Mouse (Mus musculus) liver, embryonic 16.5 days (tissue): Measurements from ENCODE around the gene Scg5. TPM values are rescaled to one million over a fixed set of nuclear protein-coding genes. Genes with fewer than 3 reads are reported as not detected.

Experiments
- ATAC-seq: fragments of 200-750 bp; cut with Nextera tagmentation; 2 replicates; pipeline ENCODE4 v1.8.0; 2017; ENCODE audit warnings: low read depth, mild to moderate bottlenecking, moderate number of reproducible peaks, moderate library complexity
- H3K27ac ChIP-seq: fragments of 300-500 bp; sonication (generic); 2 replicates; pipeline ENCODE4 v1.5.1; 2014; ENCODE audit warnings: mild to moderate bottlenecking, low read length
- H3K27me3 ChIP-seq: fragments of 300-500 bp; sonication (generic); 2 replicates; pipeline ENCODE4 v1.6.1; 2014; ENCODE audit warnings: low read depth, low read length, mixed read lengths; ENCODE audit not compliant: control insufficient read depth, insufficient read depth
- H3K36me3 ChIP-seq: fragments of 300-500 bp; sonication (generic); 2 replicates; pipeline ENCODE4 v1.6.1; 2014; ENCODE audit warnings: mild to moderate bottlenecking; ENCODE audit not compliant: control insufficient read depth, insufficient read depth
- H3K4me1 ChIP-seq: fragments of 300-500 bp; sonication (generic); 2 replicates; pipeline ENCODE4 v1.6.1; 2014; ENCODE audit warnings: low read depth, low read length, mixed read lengths; ENCODE audit not compliant: control insufficient read depth
- H3K4me2 ChIP-seq: fragments of 300-500 bp; sonication (generic); 2 replicates; pipeline ENCODE4 v1.6.1; 2014; ENCODE audit warnings: low read depth, low read length, mixed read lengths
- H3K4me3 ChIP-seq: fragments of 300-500 bp; sonication (generic); 2 replicates; pipeline ENCODE4 v1.5.1; 2014; ENCODE audit warnings: low read depth, mild to moderate bottlenecking, low read length
- H3K9ac ChIP-seq: fragments of 300-500 bp; sonication (generic); 2 replicates; pipeline ENCODE4 v1.6.1; 2014; ENCODE audit warnings: low read depth, low read length
- H3K9me3 ChIP-seq: fragments of 300-500 bp; sonication (generic); replicated peaks from 2 replicates; pipeline ENCODE4 v1.6.1; 2016; ENCODE audit warnings: low read length; ENCODE audit not compliant: control insufficient read depth
- WGBS: fragments of 180-500 bp; shearing (Covaris S2); extraction: QIAGEN DNeasy Blood & Tissue Kit; methylation state at CpG from one replicate; pipeline ENCODE4 v1.1.7; 2014; ENCODE audit not compliant: insufficient replicate concordance; 5-methylcytosine and 5-hydroxymethylcytosine counted together
- polyA plus RNA-seq: library from polyadenylated mRNA; unstranded; fragments of >200 nt; fragmentation: Nextera tagmentation; extraction: Ambion mirVana; gene quantifications from 2 replicates; pipeline ENCODE4 v1.2.1, GENCODE M21; 2015

Gene Scg5
- polyA plus RNA-seq, 1 experiment from 2014 or later: 0.20 TPM

- no peaks in the 10 kb centered on the region for H3K36me3 ChIP-seq
- H3K4me2 ChIP-seq: no peak overlapping the region
- no peaks in the 10 kb centered on the region for H3K9me3 ChIP-seq
- ATAC-seq: no peak
- 61% methylated on average over 4 of the region's 4 CpGs for WGBS
- H3K4me3 ChIP-seq: no peak overlapping the region
- no peaks in the 10 kb centered on the region for H3K27me3 ChIP-seq
- no peak overlapping the region for H3K27ac ChIP-seq
- no peak overlapping the region for H3K9ac ChIP-seq
- H3K4me1 ChIP-seq: no peaks in the 10 kb centered on the region
Measured at GRCm38 (mm10) chr2:113788821-113789387, 40.0 kb downstream of the Scg5 start.

- no peak for ATAC-seq
- no peak overlapping the region for H3K4me2 ChIP-seq
- H3K9ac ChIP-seq: no peak overlapping the region
- 63% methylated on average over 4 of the region's 4 CpGs for WGBS
- H3K9me3 ChIP-seq: no peaks in the 10 kb centered on the region
- no peaks in the 10 kb centered on the region for H3K36me3 ChIP-seq
- H3K4me3 ChIP-seq: no peak overlapping the region
- no peaks in the 10 kb centered on the region for H3K4me1 ChIP-seq
- H3K27ac ChIP-seq: no peak overlapping the region
- no peaks in the 10 kb centered on the region for H3K27me3 ChIP-seq
Measured at GRCm38 (mm10) chr2:113787882-113788281, 41.0 kb downstream of the Scg5 start.

- Histone ChIP-seq H3K9ac (no peak overlapping the region), H3K27ac (no peak overlapping the region), H3K4me1 (no peaks in the 10 kb centered on the region), H3K4me2 (no peak overlapping the region), H3K4me3 (no peak overlapping the region), H3K36me3 (no peaks in the 10 kb centered on the region), H3K9me3 (no peaks in the 10 kb centered on the region), H3K27me3 (no peaks in the 10 kb centered on the region)
- no peak for ATAC-seq
- 37% methylated on average over 3 of the region's 3 CpGs for WGBS
Measured at GRCm38 (mm10) chr2:113784851-113785250, 44.1 kb downstream of the Scg5 start.

GRCm38 (mm10) chr2:113781521-113781920 lies 47.4 kb downstream of the Scg5 start:
- H3K9ac ChIP-seq: no peak overlapping the region
- no peaks in the 10 kb centered on the region for H3K9me3 ChIP-seq
- no peak for ATAC-seq
- H3K36me3 ChIP-seq: no peaks in the 10 kb centered on the region
- no peak overlapping the region for H3K27ac ChIP-seq
- no peak overlapping the region for H3K4me3 ChIP-seq
- no peak overlapping the region for H3K4me2 ChIP-seq
- H3K27me3 ChIP-seq: no peaks in the 10 kb centered on the region
- 47% methylated on average over 4 of the region's 4 CpGs for WGBS
- no peaks in the 10 kb centered on the region for H3K4me1 ChIP-seq

GRCm38 (mm10) chr2:113781107-113781506 lies 47.8 kb downstream of the Scg5 start:
- H3K36me3 ChIP-seq: no peaks in the 10 kb centered on the region

DNA sequence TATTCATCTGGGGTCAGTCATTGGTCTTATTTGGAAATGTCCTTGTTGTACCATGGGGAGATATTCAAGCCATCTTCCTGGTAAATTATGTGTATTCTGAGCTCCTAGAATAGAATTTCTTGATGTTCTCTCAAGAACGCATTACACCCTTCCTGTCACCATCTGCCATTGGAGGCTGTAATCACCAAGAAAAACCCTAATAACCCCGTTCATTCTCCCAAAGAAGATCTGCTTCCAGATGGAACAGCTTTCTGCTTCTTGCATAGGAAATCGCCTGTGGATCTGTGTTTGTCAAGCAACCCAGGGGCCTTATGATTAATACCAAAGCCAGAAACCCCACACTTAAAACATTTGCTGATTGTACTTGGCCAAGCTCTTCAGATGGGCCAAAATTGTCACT lies 49.6 kb downstream of the Scg5 start:
- Histone ChIP-seq H3K9ac (no peak overlapping the region), H3K9me3 (no peaks in the 10 kb centered on the region), H3K27me3 (no peaks in the 10 kb centered on the region), H3K4me1 (no peaks in the 10 kb centered on the region), H3K4me2 (no peak overlapping the region), H3K27ac (no peak overlapping the region), H3K36me3 (no peaks in the 10 kb centered on the region), H3K4me3 (no peak overlapping the region)
- 60% methylated on average over 3 of the region's 3 CpGs for WGBS
- no peak for ATAC-seq

More at GRCm38 (mm10) chr2:113781107-113781506, 47.8 kb downstream of the Scg5 start:
- Histone ChIP-seq H3K4me3 (no peak overlapping the region), H3K27ac (no peak overlapping the region), H3K9me3 (no peaks in the 10 kb centered on the region), H3K4me2 (no peak overlapping the region), H3K4me1 (no peaks in the 10 kb centered on the region), H3K27me3 (no peaks in the 10 kb centered on the region), H3K9ac (no peak overlapping the region)
- no peak for ATAC-seq
- WGBS: 60% methylated on average over 5 of the region's 5 CpGs

DNA sequence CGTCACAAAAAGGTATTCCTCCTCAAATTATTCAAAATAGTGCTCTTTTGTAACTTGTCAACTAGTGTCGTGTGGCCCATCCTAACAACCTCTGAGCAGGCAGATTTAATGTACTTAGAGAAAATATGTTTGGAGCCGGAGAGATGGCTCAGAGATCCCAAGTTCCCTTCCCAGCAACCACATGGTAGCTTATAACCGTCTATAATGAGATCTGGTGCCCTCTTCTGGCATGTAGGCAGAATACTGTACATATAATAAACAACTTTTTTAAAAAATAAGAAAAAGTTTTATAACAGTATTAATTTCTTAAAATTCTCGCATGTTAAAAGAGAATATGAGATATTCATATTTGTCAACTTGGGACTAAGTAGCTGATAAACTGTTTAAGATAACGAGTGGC lies 50.9 kb downstream of the Scg5 start:
- no peak overlapping the region for H3K4me2 ChIP-seq
- H3K4me1 ChIP-seq: no peaks in the 10 kb centered on the region
- no peak overlapping the region for H3K9ac ChIP-seq
- H3K27ac ChIP-seq: no peak overlapping the region
- no peaks in the 10 kb centered on the region for H3K36me3 ChIP-seq
- no peak for ATAC-seq
- 50% methylated on average over 6 of the region's 6 CpGs for WGBS
- no peak overlapping the region for H3K4me3 ChIP-seq
- H3K9me3 ChIP-seq: no peaks in the 10 kb centered on the region
- H3K27me3 ChIP-seq: no peaks in the 10 kb centered on the region

DNA sequence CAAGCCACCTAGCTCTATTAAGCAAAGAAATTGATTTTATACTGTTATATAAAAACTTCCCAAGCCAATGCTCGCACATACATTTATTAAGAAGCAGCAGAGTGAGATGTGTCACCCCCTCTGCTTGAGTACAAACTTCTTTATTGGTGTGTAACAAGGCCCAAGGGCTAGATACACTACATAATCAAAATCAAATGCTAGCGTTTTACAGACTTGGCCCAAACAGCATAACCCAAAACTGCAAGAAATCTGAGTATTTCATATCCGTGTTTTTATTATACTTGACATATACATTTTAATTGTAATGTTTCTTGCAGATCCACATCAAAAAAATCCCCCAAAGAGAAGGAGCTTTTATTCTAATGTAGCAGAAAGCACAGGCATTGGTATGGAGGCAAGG lies 52.6 kb downstream of the Scg5 start:
- Histone ChIP-seq H3K27ac (no peak overlapping the region), H3K4me1 (no peaks in the 10 kb centered on the region), H3K27me3 (no peaks in the 10 kb centered on the region), H3K4me2 (no peak overlapping the region), H3K36me3 (no peaks in the 10 kb centered on the region), H3K9me3 (no peaks in the 10 kb centered on the region), H3K9ac (no peak overlapping the region), H3K4me3 (no peak overlapping the region)
- no peak for ATAC-seq
- WGBS: 53% methylated on average over 3 of the region's 3 CpGs

GRCm38 (mm10) chr2:113774150-113774805 lies 54.6 kb downstream of the Scg5 start:
- H3K4me2 ChIP-seq: no peak overlapping the region
- 49% methylated on average over 6 of the region's 6 CpGs for WGBS
- ATAC-seq: no peak

More at GRCm38 (mm10) chr2:113774150-113774805, 54.6 kb downstream of the Scg5 start:
- no peaks in the 10 kb centered on the region for H3K9me3 ChIP-seq
- no peak overlapping the region for H3K27ac ChIP-seq
- no peaks in the 10 kb centered on the region for H3K36me3 ChIP-seq
- no peak overlapping the region for H3K4me3 ChIP-seq
- no peaks in the 10 kb centered on the region for H3K27me3 ChIP-seq
- H3K9ac ChIP-seq: no peak overlapping the region
- H3K4me1 ChIP-seq: no peaks in the 10 kb centered on the region
